Mouse (Mus musculus) thymus, adult 2 months (tissue): ENCODE results near the gene Wdhd1.

Experiments
- CTCF ChIP-seq: fragments of 200-500 bp; IDR thresholded peaks from 2 replicates; pipeline ENCODE4 v1.5.1; 2012; ENCODE audit warnings: mild to moderate bottlenecking, control low read depth, low read length, moderate library complexity, borderline replicate concordance; ENCODE audit not compliant: control insufficient read depth, poor library complexity, insufficient read depth; ENCODE audit errors: extremely low read depth
- POLR2A ChIP-seq: fragments of 200-500 bp; IDR thresholded peaks from 2 replicates; pipeline ENCODE4 v1.6.1; 2012; ENCODE audit warnings: mild to moderate bottlenecking, low read length, control low read depth, moderate library complexity; ENCODE audit not compliant: control insufficient read depth, poor library complexity, insufficient read depth; ENCODE audit errors: extremely low read depth

GRCm38 (mm10) chr14:47273751-47274150 is 2.9 kb downstream of the Wdhd1 start:
- no peak for TF ChIP-seq CTCF
- no peak for TF ChIP-seq POLR2A
